Mouse (Mus musculus) olfactory bulb, adult 2 months (tissue): Measurements from ENCODE around the gene Gpn2.

Experiments
- CTCF ChIP-seq: fragments of 200-500 bp; IDR thresholded peaks from 2 replicates; pipeline ENCODE4 v1.5.1; 2012; ENCODE audit warnings: low read depth, mild to moderate bottlenecking, low read length, moderate library complexity; ENCODE audit not compliant: insufficient read depth
- POLR2A ChIP-seq: fragments of 200-500 bp; IDR thresholded peaks from 2 replicates; pipeline ENCODE4 v1.6.1; 2012; ENCODE audit warnings: mild to moderate bottlenecking, low read depth, low read length, moderate library complexity; ENCODE audit not compliant: insufficient read depth

- no peak for TF ChIP-seq POLR2A
- TF ChIP-seq CTCF = no peak
These were observed 36.5 kb downstream of the Gpn2 start for GRCm38 (mm10) chr4:133620668-133621067.
